Mouse (Mus musculus): ENCODE data around the gene Fam3b. TPM values are rescaled to one million over a fixed set of nuclear protein-coding genes. Genes with fewer than 3 reads are reported as not detected.

Gene Fam3b
- not detected for total RNA-seq (2021)

GRCm38 (mm10) chr16:97514099-97514940 lies at the start of gene Fam3b:
Gene Fam3b, minus strand, starts transcription at chr16:97514816.
- no peak for DNase-seq
- intact Hi-C loops (cut with DNase I) = no loop called here

- DNase-seq = no peak
- intact Hi-C loops (cut with DNase I) = no loop called here
These were observed 29.7 kb upstream of the Fam3b start for GRCm38 (mm10) chr16:97544340-97544739.

GRCm38 (mm10) chr16:97536859-97537258 lies 22.2 kb upstream of the Fam3b start:
- intact Hi-C loops (cut with DNase I) = no loop called here
- DNase-seq = no peak

- DNase-seq = peak; percentile 75 to 79
- intact Hi-C loops (cut with DNase I) = no loop called here
These were observed 21.3 kb upstream of the Fam3b start for GRCm38 (mm10) chr16:97535808-97536413.

- DNase-seq = peak; percentile 78
- intact Hi-C loops (cut with DNase I) = no loop called here
These were observed 20.4 kb upstream of the Fam3b start for GRCm38 (mm10) chr16:97534876-97535461.

- intact Hi-C loops (cut with DNase I) = no loop called here
- no peak for DNase-seq
These were observed 19.8 kb upstream of the Fam3b start for GRCm38 (mm10) chr16:97534448-97534847.

GRCm38 (mm10) chr16:97533751-97534150 lies 19.1 kb upstream of the Fam3b start:
- DNase-seq = no peak
- intact Hi-C loops (cut with DNase I) = no loop called here

GRCm38 (mm10) chr16:97533126-97533525 lies 18.5 kb upstream of the Fam3b start:
- peak in 1 of 2 experiments; percentile 8 for DNase-seq
- intact Hi-C loops (cut with DNase I) = no loop called here

GRCm38 (mm10) chr16:97529241-97529640 lies 14.6 kb upstream of the Fam3b start:
- DNase-seq = no peak
- intact Hi-C loops (cut with DNase I) = no loop called here

- peak; percentile 56 to 70 for DNase-seq
These were observed 8.4 kb upstream of the Fam3b start for GRCm38 (mm10) chr16:97523024-97523423.

GRCm38 (mm10) chr16:97521983-97522382 lies 7.4 kb upstream of the Fam3b start:
- DNase-seq = no peak
- intact Hi-C loops (cut with DNase I) = loop anchor here (5.0 kb wide), 1 partner anchor 260 kb away; no protein-coding TSS in a partner anchor

More at GRCm38 (mm10) chr16:97523024-97523423, 8.4 kb upstream of the Fam3b start:
- intact Hi-C loops (cut with DNase I) = loop anchor here (1.0 to 5.0 kb wide), 2 partner anchors 70 to 259 kb away; no protein-coding TSS in a partner anchor

GRCm38 (mm10) chr16:97516341-97516740 lies 1.7 kb upstream of the Fam3b start:
- DNase-seq = no peak
- intact Hi-C loops (cut with DNase I) = no loop called here

GRCm38 (mm10) chr16:97512347-97512751 lies 2.3 kb downstream of the Fam3b start:
- no peak for DNase-seq
- intact Hi-C loops (cut with DNase I) = no loop called here

- intact Hi-C loops (cut with DNase I) = no loop called here
- DNase-seq = no peak
These were observed 3.1 kb downstream of the Fam3b start for GRCm38 (mm10) chr16:97511495-97511894.

GRCm38 (mm10) chr16:97510849-97511248 lies 3.8 kb downstream of the Fam3b start:
- no peak for DNase-seq
- intact Hi-C loops (cut with DNase I) = no loop called here

GRCm38 (mm10) chr16:97507783-97508182 lies 6.8 kb downstream of the Fam3b start:
- no peak for DNase-seq
- intact Hi-C loops (cut with DNase I) = no loop called here

GRCm38 (mm10) chr16:97504793-97505192 lies 9.8 kb downstream of the Fam3b start:
- DNase-seq = no peak
- intact Hi-C loops (cut with DNase I) = no loop called here

GRCm38 (mm10) chr16:97503849-97504248 lies 10.8 kb downstream of the Fam3b start:
- intact Hi-C loops (cut with DNase I) = no loop called here

GRCm38 (mm10) chr16:97500901-97501300 lies 13.7 kb downstream of the Fam3b start:
- no peak for DNase-seq
- intact Hi-C loops (cut with DNase I) = no loop called here

More at GRCm38 (mm10) chr16:97503849-97504248, 10.8 kb downstream of the Fam3b start:
- no peak for DNase-seq

- intact Hi-C loops (cut with DNase I) = no loop called here
- DNase-seq = no peak
These were observed 15.2 kb downstream of the Fam3b start for GRCm38 (mm10) chr16:97499450-97499849.

GRCm38 (mm10) chr16:97498139-97498538 lies 16.5 kb downstream of the Fam3b start:
- intact Hi-C loops (cut with DNase I) = no loop called here

More at GRCm38 (mm10) chr16:97498139-97498538, 16.5 kb downstream of the Fam3b start:
- DNase-seq = no peak

Measured in heart, postnatal 10 days (tissue).